ENCODE assay signal across 11 mouse cellular contexts in the genomic region with DNA sequence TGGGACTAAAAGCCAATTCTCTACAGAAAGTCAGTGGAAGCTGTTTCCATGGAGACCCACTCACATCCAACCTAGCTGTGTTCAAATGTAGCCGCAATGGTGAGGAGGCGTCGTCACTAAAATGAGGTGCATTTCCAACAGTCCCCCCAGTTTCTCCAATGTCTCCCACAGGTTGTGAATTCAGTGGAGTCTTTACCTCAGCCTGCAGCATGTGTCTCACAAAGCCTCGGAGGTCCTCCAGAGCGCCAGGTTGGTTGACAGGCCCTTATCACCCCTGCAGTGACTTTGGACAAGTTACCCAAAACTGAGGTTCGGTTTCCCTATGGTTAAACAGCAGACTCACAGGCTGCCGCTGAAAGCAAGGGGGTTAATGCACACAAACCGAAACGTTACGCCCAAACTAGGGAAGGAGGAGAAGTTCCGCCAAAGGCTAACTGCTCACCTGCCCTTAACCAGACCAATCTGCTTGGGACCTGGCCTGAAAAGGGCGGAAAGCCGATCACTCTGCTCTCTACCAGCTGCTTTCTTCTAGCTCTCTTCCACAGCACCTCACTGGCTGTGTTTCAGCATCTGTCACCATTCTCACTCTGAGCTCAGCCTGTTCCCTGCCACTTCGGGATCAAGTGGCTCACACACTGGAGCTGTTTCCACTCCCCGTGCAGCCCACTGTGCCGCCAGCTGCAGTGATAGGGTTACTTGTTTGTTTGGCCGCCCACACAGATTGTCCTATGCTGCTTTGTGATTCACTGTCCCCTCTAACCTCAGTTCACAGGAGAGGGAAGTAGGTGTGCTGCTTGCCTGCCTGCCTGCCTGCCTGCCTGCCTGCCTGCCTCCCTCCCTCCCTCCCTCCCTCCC. TPM values are rescaled to one million over a fixed set of nuclear protein-coding genes. Genes with fewer than 3 reads are reported as not detected.
DNase-seq lines count a peak whose midpoint lies in the region; ATAC-seq and TF ChIP-seq lines count a peak whose summit lies in the region.
"Had no signal": no experiment of that assay in that cellular context is flagged by ENCODE, and none has a peak within 500 bp of the region (broad histone marks: within the 10 kb centered on the region; RNA-seq: fewer than 3 reads in every experiment).

No protein-coding gene starts in this region.

- no peak for DNase-seq in heart, adult 18-20 months
- no peak for DNase-seq in testis, postnatal 14 days (ENCODE audit: low spot score)
- DNase-seq in left cerebral cortex, adult 9 months (ENCODE audit: low spot score in 2 of 2): peak; percentile 44 to 61
- no peak for DNase-seq in adrenal gland, adult 8-10 months
- DNase-seq in natural killer cell, adult 2 months (ENCODE audit: low spot score in 2 of 2): no peak

- no peaks in the 10 kb centered on the region for H3K4me1 ChIP-seq in heart, embryonic 11.5 days (ENCODE audit: control insufficient read depth, insufficient read depth, low read length)
- peaks cover 10% of the 10 kb centered on the region for H3K4me1 ChIP-seq in testis, adult 2 months (ENCODE audit: control insufficient read depth, insufficient read depth, low read length)
- peaks cover 10% of the 10 kb centered on the region for H3K4me1 ChIP-seq in hindbrain, embryonic 16.5 days (ENCODE audit: control insufficient read depth, insufficient read depth, low read depth, low read length)

- 0 out of 2 replicates have a peak overlapping the region, but pooled peaks have one; percentile 18 for H3K4me3 ChIP-seq in heart, embryonic 11.5 days (ENCODE audit: low read depth, low read length)
- H3K4me3 ChIP-seq in testis, adult 2 months (ENCODE audit: control insufficient read depth, low read depth, low read length): peak overlapping the region; percentile 44
- H3K4me3 ChIP-seq in hindbrain, embryonic 16.5 days (ENCODE audit: low read length): no peak overlapping the region
- H3K4me3 ChIP-seq: lung, embryonic 15.5 days had no signal

- no peaks in the 10 kb centered on the region for H3K36me3 ChIP-seq in heart, embryonic 11.5 days (ENCODE audit: control insufficient read depth, insufficient read depth, low read length)
- no peaks in the 10 kb centered on the region for H3K36me3 ChIP-seq in testis, adult 2 months (ENCODE audit: control insufficient read depth, insufficient read depth, low read length)
- no peaks in the 10 kb centered on the region for H3K36me3 ChIP-seq in hindbrain, embryonic 16.5 days (ENCODE audit: control insufficient read depth, insufficient read depth, low read length)
- H3K36me3 ChIP-seq: lung, embryonic 15.5 days had no signal

- H3K27me3 ChIP-seq in heart, embryonic 11.5 days (ENCODE audit: control insufficient read depth, insufficient read depth, low read length): peaks cover 28% of the 10 kb centered on the region
- H3K27me3 ChIP-seq in testis, adult 2 months (ENCODE audit: control insufficient read depth, insufficient read depth, low read length): no peaks in the 10 kb centered on the region
- H3K27me3 ChIP-seq in hindbrain, embryonic 16.5 days (replicated peaks; ENCODE audit: control insufficient read depth, insufficient read depth, low read length): peaks cover 2% of the 10 kb centered on the region; the same call in 1 of the 2 replicates

- H3K9ac ChIP-seq in heart, embryonic 11.5 days (ENCODE audit: low read depth, low read length): peak overlapping the region; percentile 43; the same call in 1 of the 2 replicates
- H3K9ac ChIP-seq in hindbrain, embryonic 16.5 days (ENCODE audit: low read depth, low read length): no peak overlapping the region
- H3K9ac ChIP-seq: lung, embryonic 15.5 days had no signal

- H3K9me3 ChIP-seq in heart, embryonic 11.5 days (replicated peaks; ENCODE audit: control insufficient read depth, low read length): no peaks in the 10 kb centered on the region
- H3K9me3 ChIP-seq in hindbrain, embryonic 16.5 days (ENCODE audit: control insufficient read depth, low read length): no peaks in the 10 kb centered on the region
- H3K9me3 ChIP-seq: lung, embryonic 15.5 days had no signal

- no peak overlapping the region for H3K27ac ChIP-seq in heart, embryonic 11.5 days (ENCODE audit: low read depth, low read length)
- H3K27ac ChIP-seq in testis, adult 2 months (ENCODE audit: control insufficient read depth, insufficient read depth, low read depth, low read length): no peak overlapping the region
- no peak overlapping the region for H3K27ac ChIP-seq in hindbrain, embryonic 16.5 days (ENCODE audit: low read depth, low read length)
- H3K27ac ChIP-seq: lung, embryonic 15.5 days had no signal

- TF ChIP-seq POLR2A in testis, adult 2 months (IDR thresholded peaks at IDR 0.05; ENCODE audit: control insufficient read depth, low read depth, low read length): no peak

- WGBS in heart, embryonic 11.5 days (ENCODE audit: insufficient replicate concordance): 18% methylated on average over 17 of the region's 17 CpGs
- WGBS in hindbrain, embryonic 16.5 days: 22% methylated on average over 17 of the region's 17 CpGs

- peak overlapping the region; percentile 38 for H3K4me2 ChIP-seq in heart, embryonic 11.5 days
- no peak overlapping the region for H3K4me2 ChIP-seq in hindbrain, embryonic 16.5 days (ENCODE audit: low read length)
- H3K4me2 ChIP-seq: lung, embryonic 15.5 days had no signal

- TF ChIP-seq CTCF in testis, adult 2 months (IDR thresholded peaks at IDR 0.05; ENCODE audit: control insufficient read depth, insufficient read depth, insufficient replicate concordance, low read depth, low read length): no peak

- ATAC-seq in heart, embryonic 11.5 days (replicated peaks; ENCODE audit: insufficient number of reproducible peaks, low FRiP score, low TSS enrichment): no peak
- no peak for ATAC-seq in hindbrain, embryonic 16.5 days

RNA-seq across cellular contexts. Expression of gene Abhd6, which starts 1.6 kb away (rescaled TPM):
- polyA plus RNA-seq in heart, embryonic 11.5 days (2014; fragmentation: Nextera tagmentation; extraction: Ambion mirVana): 9.4 and 10.2 TPM in 2 replicates
- total RNA-seq in heart, adult 18-20 months (2021): 10 to 100 TPM; 11.0 TPM
- 16.9 and 19.5 TPM in 2 replicates for polyA plus RNA-seq in testis, adult 2 months (2012; rRNA removed)
- total RNA-seq in adrenal gland, adult 8-10 months (2022): 100 to 1,000 TPM in 2 of 4 experiments, 10 to 100 TPM in 2; 87.1 to 147 (median 102) TPM
- polyA plus RNA-seq in hindbrain, embryonic 16.5 days (2015; fragmentation: Nextera tagmentation; extraction: Ambion mirVana): 39.3 and 42.5 TPM in 2 replicates
- total RNA-seq: MEL had no signal

RNA-seq across cellular contexts. Expression of gene Dnase1l3, which starts 6.7 kb away (rescaled TPM):
- 0.06 TPM in 1 of 2 replicates, not detected in the other for polyA plus RNA-seq in heart, embryonic 11.5 days (2014; fragmentation: Nextera tagmentation; extraction: Ambion mirVana)
- total RNA-seq in heart, adult 18-20 months (2021): under 1 TPM; 0.15 to 0.95 TPM
- 1.1 and 1.4 TPM in 2 replicates for polyA plus RNA-seq in testis, adult 2 months (2012; rRNA removed)
- total RNA-seq in adrenal gland, adult 8-10 months (2022): under 1 TPM; 0.37 to 0.78 (median 0.55) TPM
- polyA plus RNA-seq in hindbrain, embryonic 16.5 days (2015; fragmentation: Nextera tagmentation; extraction: Ambion mirVana): 0.05 and 0.08 TPM in 2 replicates
- total RNA-seq: MEL had no signal

RNA-seq across cellular contexts. Expression of gene Gm45521, which starts 44.0 kb away (rescaled TPM):
- 0.33 TPM in 1 of 2 replicates, not detected in the other for polyA plus RNA-seq in heart, embryonic 11.5 days (2014; fragmentation: Nextera tagmentation; extraction: Ambion mirVana)
- not detected for total RNA-seq in heart, adult 18-20 months (2021)
- polyA plus RNA-seq in testis, adult 2 months (2012; rRNA removed): 3.4 and 5.6 TPM in 2 replicates
- total RNA-seq in adrenal gland, adult 8-10 months (2022): not detected
- polyA plus RNA-seq in hindbrain, embryonic 16.5 days (2015; fragmentation: Nextera tagmentation; extraction: Ambion mirVana): 0.40 TPM in 1 of 2 replicates, not detected in the other
- total RNA-seq: MEL; monocyte, adult 5-6 weeks had no signal
- polyA plus RNA-seq: lung, embryonic 15.5 days had no signal

Comparison
In these comparisons a context has a peak if more than half of its experiments do, and no peak if none do; other contexts are left out.
1. DNase-seq: peak in left cerebral cortex, adult 9 months (2 of 2); none in heart, adult 18-20 months (0 of 2), testis, postnatal 14 days (single experiment), adrenal gland, adult 8-10 months (single experiment) and natural killer cell, adult 2 months (0 of 2).